Mouse (Mus musculus) MEL (cell line): ENCODE data around the gene Grn.

Experiments
- CTCF ChIP-seq, 3 experiments: IDR thresholded peaks in 2 of 3; conservative IDR thresholded peaks in 1 of 3; 2 replicates each; pipeline ENCODE4 v1.5.1; 2011 to 2012; ENCODE audit warnings: low read length in 3 of 3, low read depth in 2 of 3, mild to moderate bottlenecking in 2 of 3, improper control_type of control experiment in 1 of 3, inconsistent platforms in 1 of 3, mixed read lengths in 1 of 3, moderate library complexity in 1 of 3; ENCODE audit not compliant: control insufficient read depth in 1 of 3, insufficient read depth in 1 of 3, poor library complexity in 1 of 3, severe bottlenecking in 1 of 3
- E2F4 ChIP-seq: IDR thresholded peaks from 2 replicates; pipeline ENCODE4 v1.6.1; 2011; ENCODE audit warnings: low read depth, low read length, improper control_type of control experiment, borderline replicate concordance
- EP300 ChIP-seq, 2 experiments: IDR thresholded peaks; 2 replicates each; pipeline ENCODE4 v1.6.1; 2011; ENCODE audit warnings: improper control_type of control experiment in 2 of 2, low read length in 2 of 2, low read depth in 1 of 2, mild to moderate bottlenecking in 1 of 2
- KAT2A ChIP-seq: conservative IDR thresholded peaks from 2 replicates; pipeline ENCODE4 v1.6.1; 2012; ENCODE audit warnings: low read depth, low read length, improper control_type of control experiment, inconsistent platforms
- MAFK ChIP-seq: IDR thresholded peaks from 2 replicates; pipeline ENCODE4 v1.6.1; 2011; ENCODE audit warnings: low read depth, mild to moderate bottlenecking, low read length, improper control_type of control experiment, borderline replicate concordance
- MAX ChIP-seq: IDR thresholded peaks from 2 replicates; pipeline ENCODE4 v1.6.1; 2011; ENCODE audit warnings: low read length, improper control_type of control experiment
- MXI1 ChIP-seq: IDR thresholded peaks from 2 replicates; pipeline ENCODE4 v1.6.1; 2011; ENCODE audit warnings: mild to moderate bottlenecking, low read depth, low read length, improper control_type of control experiment
- NRF1 ChIP-seq: IDR thresholded peaks from 2 replicates; pipeline ENCODE4 v1.6.1; 2014; ENCODE audit warnings: low read depth, mild to moderate bottlenecking, inconsistent platforms, low read length, improper control_type of control experiment, moderate library complexity; ENCODE audit not compliant: poor library complexity, insufficient read depth, severe bottlenecking
- POLR2A ChIP-seq, 2 experiments: IDR thresholded peaks; 2 replicates each; pipeline ENCODE4 v1.6.1; 2011 to 2012; ENCODE audit warnings: low read length in 2 of 2, mild to moderate bottlenecking in 2 of 2, control low read depth in 1 of 2, improper control_type of control experiment in 1 of 2, low read depth in 1 of 2, moderate library complexity in 1 of 2; ENCODE audit not compliant: control insufficient read depth in 1 of 2, insufficient read depth in 1 of 2, poor library complexity in 1 of 2
- TCF12 ChIP-seq: IDR thresholded peaks from 2 replicates; pipeline ENCODE4 v1.6.1; 2014; ENCODE audit warnings: low read depth, mild to moderate bottlenecking, inconsistent platforms, low read length, improper control_type of control experiment, moderate library complexity
- USF2 ChIP-seq, 2 experiments: IDR thresholded peaks; 2 replicates each; pipeline ENCODE4 v1.6.1; 2011 to 2012; ENCODE audit warnings: improper control_type of control experiment in 2 of 2, low read length in 2 of 2, borderline replicate concordance in 1 of 2, inconsistent platforms in 1 of 2, low read depth in 1 of 2, mild to moderate bottlenecking in 1 of 2; ENCODE audit not compliant: insufficient read depth in 1 of 2
- ZKSCAN1 ChIP-seq: IDR thresholded peaks from 2 replicates; pipeline ENCODE4 v1.6.1; 2012; ENCODE audit warnings: low read depth, mild to moderate bottlenecking, inconsistent platforms, low read length, improper control_type of control experiment, moderate library complexity

GRCm38 (mm10) chr11:102382794-102383193 is 47.3 kb upstream of the Grn start:
- TF ChIP-seq MAX (no peak), CTCF (IDR thresholded peaks at IDR 0.05 in 2 of 3, conservative IDR thresholded peaks at IDR 0.05 in 1 of 3; ENCODE audit: control insufficient read depth in 1 of 3, insufficient read depth in 1 of 3, low read depth in 2 of 3, low read length in 3 of 3, poor library complexity in 1 of 3, severe bottlenecking in 1 of 3) (no peak), MAFK (no peak), E2F4 (no peak), KAT2A (no peak), NRF1 (no peak), EP300 (IDR thresholded peaks at IDR 0.05; ENCODE audit: low read depth in 1 of 2, low read length in 2 of 2) (no peak), TCF12 (no peak), MXI1 (no peak), POLR2A (IDR thresholded peaks at IDR 0.05; ENCODE audit: control insufficient read depth in 1 of 2, insufficient read depth in 1 of 2, low read depth in 1 of 2, low read length in 2 of 2, poor library complexity in 1 of 2) (no peak), ZKSCAN1 (no peak), USF2 (IDR thresholded peaks at IDR 0.05; ENCODE audit: borderline replicate concordance in 1 of 2, insufficient read depth in 1 of 2, low read depth in 1 of 2, low read length in 2 of 2) (no peak)
